Mouse (Mus musculus): ENCODE data around the gene Vmn1r163. TPM values are rescaled to one million over a fixed set of nuclear protein-coding genes. Genes with fewer than 3 reads are reported as not detected.
"Not testable (repeated sequence)": the region's sequence is repeated elsewhere in the genome, so short reads cannot be mapped to it uniquely, and the experiment has no call there.

The Vmn1r163 gene
- polyA plus RNA-seq (2014; fragmentation: Nextera tagmentation; extraction: Ambion mirVana): not detected in 2 replicates

- not testable (repeated sequence) for ATAC-seq (ENCODE audit: low FRiP score, low TSS enrichment); H3K9ac ChIP-seq (replicated peaks; ENCODE audit: low read length); H3K9me3 ChIP-seq (ENCODE audit: control insufficient read depth, low read length); H3K36me3 ChIP-seq (ENCODE audit: control insufficient read depth, insufficient read depth, low read length); H3K27me3 ChIP-seq (ENCODE audit: control insufficient read depth, insufficient read depth, low read length); H3K4me3 ChIP-seq (replicated peaks; ENCODE audit: low read depth, low read length); H3K4me1 ChIP-seq (ENCODE audit: control insufficient read depth, insufficient read depth, low read length); DNase-seq; H3K27ac ChIP-seq (replicated peaks; ENCODE audit: low read depth, low read length); H3K4me2 ChIP-seq (ENCODE audit: low read length)
- WGBS: no CpG with 5 or more reads among the region's 1 CpGs
Observed at GRCm38 (mm10) chr7:23055240-23055639, at the start of gene Vmn1r163. TSS of gene Vmn1r163 (plus strand) at chr7:23055540.

- not testable (repeated sequence) for H3K27me3 ChIP-seq (ENCODE audit: control insufficient read depth, insufficient read depth, low read length); H3K27ac ChIP-seq (replicated peaks; ENCODE audit: low read depth, low read length); DNase-seq; H3K9me3 ChIP-seq (ENCODE audit: control insufficient read depth, low read length); ATAC-seq (ENCODE audit: low FRiP score, low TSS enrichment); H3K9ac ChIP-seq (replicated peaks; ENCODE audit: low read length); H3K36me3 ChIP-seq (ENCODE audit: control insufficient read depth, insufficient read depth, low read length); H3K4me1 ChIP-seq (ENCODE audit: control insufficient read depth, insufficient read depth, low read length); H3K4me2 ChIP-seq (ENCODE audit: low read length); H3K4me3 ChIP-seq (replicated peaks; ENCODE audit: low read depth, low read length)
- WGBS: no CpG with 5 or more reads among the region's 3 CpGs
Observed at GRCm38 (mm10) chr7:23019823-23020222, 35.5 kb upstream of the Vmn1r163 start, which contains the start of gene Gm4216. TSS of gene Gm4216 (minus strand) at chr7:23019923.

GRCm38 (mm10) chr7:23067356-23067755, 12.0 kb downstream of the Vmn1r163 start, which contains the start of gene Gm8720:
TSS of gene Gm8720 (minus strand) at chr7:23067456.
- not testable (repeated sequence) for H3K4me1 ChIP-seq (ENCODE audit: control insufficient read depth, insufficient read depth, low read length); ATAC-seq (ENCODE audit: low FRiP score, low TSS enrichment); H3K9me3 ChIP-seq (ENCODE audit: control insufficient read depth, low read length); DNase-seq; H3K9ac ChIP-seq (replicated peaks; ENCODE audit: low read length); H3K4me3 ChIP-seq (replicated peaks; ENCODE audit: low read depth, low read length); H3K27me3 ChIP-seq (ENCODE audit: control insufficient read depth, insufficient read depth, low read length); H3K4me2 ChIP-seq (ENCODE audit: low read length); H3K27ac ChIP-seq (replicated peaks; ENCODE audit: low read depth, low read length); H3K36me3 ChIP-seq (ENCODE audit: control insufficient read depth, insufficient read depth, low read length)
- no CpG with 5 or more reads among the region's 1 CpGs for WGBS

Other genes with a start within 250 kb of the Vmn1r163 start
- not detected in 2 replicates for gene Vmn1r159, start 211.9 kb upstream of the Vmn1r163 start, polyA plus RNA-seq (2014; fragmentation: Nextera tagmentation; extraction: Ambion mirVana)
- gene Vmn1r160, start 184.3 kb upstream of the Vmn1r163 start, polyA plus RNA-seq (2014; fragmentation: Nextera tagmentation; extraction: Ambion mirVana): not detected in 2 replicates
- not detected in 2 replicates for gene Gm4214, start 70.9 kb upstream of the Vmn1r163 start, polyA plus RNA-seq (2014; fragmentation: Nextera tagmentation; extraction: Ambion mirVana)
- gene Gm4216, start 35.6 kb upstream of the Vmn1r163 start, polyA plus RNA-seq (2014; fragmentation: Nextera tagmentation; extraction: Ambion mirVana): not detected in 2 replicates
- gene Gm8720, start 11.9 kb downstream of the Vmn1r163 start, polyA plus RNA-seq (2014; fragmentation: Nextera tagmentation; extraction: Ambion mirVana): not detected in 2 replicates
- gene Gm10662, start 88.9 kb downstream of the Vmn1r163 start, polyA plus RNA-seq (2014; fragmentation: Nextera tagmentation; extraction: Ambion mirVana): not detected in 2 replicates
- gene Vmn1r165, start 161.8 kb downstream of the Vmn1r163 start, polyA plus RNA-seq (2014; fragmentation: Nextera tagmentation; extraction: Ambion mirVana): not detected in 2 replicates
- not detected in 2 replicates for gene Vmn1r166, start 196.1 kb downstream of the Vmn1r163 start, polyA plus RNA-seq (2014; fragmentation: Nextera tagmentation; extraction: Ambion mirVana)
- not detected in 2 replicates for gene Gm6902, start 223.4 kb downstream of the Vmn1r163 start, polyA plus RNA-seq (2014; fragmentation: Nextera tagmentation; extraction: Ambion mirVana)
- not detected in 2 replicates for gene Nlrp4e, start 245.7 kb downstream of the Vmn1r163 start, polyA plus RNA-seq (2014; fragmentation: Nextera tagmentation; extraction: Ambion mirVana)

All from midbrain, embryonic 14.5 days (tissue).